Mouse (Mus musculus): ENCODE measurements at regions not wholly inside any gene's neighbourhood (a gene's known extent, or its start where the extent isn't known, plus 50 kb on each side); places are given as distances from the start of the nearest gene placed in this dataset.

- Histone ChIP-seq H3K4me3 (no peak overlapping the region), H3K27ac (no peak overlapping the region)
- TF ChIP-seq CTCF (IDR thresholded peaks at IDR 0.05): no peak
- DNase-seq (ENCODE audit: extremely low spot score in 1 of 2, low spot score in 2 of 2): no peak
- intact Hi-C loops (cut with DNase I): no loop called here
Observed at GRCm38 (mm10) chr6:116848538-116849093, 131.9 kb upstream of the Tmem72 start.

DNA sequence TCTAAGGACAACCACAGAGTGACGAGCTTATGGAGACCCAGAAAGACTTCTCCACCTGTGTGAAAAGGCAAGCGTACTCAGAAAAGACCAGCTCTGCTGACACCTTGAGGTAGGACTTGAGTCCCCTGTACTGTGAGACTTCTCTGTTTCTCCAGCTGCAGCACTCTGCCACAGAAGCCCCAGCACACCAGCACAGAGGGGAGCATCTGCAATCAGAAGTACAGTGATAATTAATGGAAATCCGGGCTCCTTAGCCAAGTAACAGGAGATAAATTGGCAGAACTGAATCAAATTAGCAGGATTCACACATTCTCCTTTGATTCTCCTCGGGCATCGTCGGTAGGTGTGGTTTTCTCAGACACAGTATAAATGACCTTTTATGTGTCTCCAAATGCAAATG, 137.3 kb upstream of the Tmem72 start:
- H3K4me3 ChIP-seq: no peak overlapping the region
- H3K27ac ChIP-seq: no peak overlapping the region
- TF ChIP-seq CTCF (IDR thresholded peaks at IDR 0.05): no peak
- intact Hi-C loops (cut with DNase I): no loop called here
- no peak for DNase-seq (ENCODE audit: extremely low spot score in 1 of 2, low spot score in 2 of 2)

- intact Hi-C loops (cut with DNase I): no loop called here
- H3K4me3 ChIP-seq: no peak overlapping the region
- DNase-seq (ENCODE audit: extremely low spot score in 1 of 2, low spot score in 2 of 2): no peak
- TF ChIP-seq CTCF (IDR thresholded peaks at IDR 0.05): no peak
- no peak overlapping the region for H3K27ac ChIP-seq
Observed at GRCm38 (mm10) chr6:116856093-116856492, 139.4 kb upstream of the Tmem72 start.

- no peak for DNase-seq (ENCODE audit: extremely low spot score in 1 of 2, low spot score in 2 of 2)
- no peak for TF ChIP-seq CTCF (IDR thresholded peaks at IDR 0.05)
- H3K27ac ChIP-seq: no peak overlapping the region
- H3K4me3 ChIP-seq: no peak overlapping the region
- intact Hi-C loops (cut with DNase I): no loop called here
Observed at GRCm38 (mm10) chr6:116856917-116857491, 140.3 kb upstream of the Tmem72 start.

DNA sequence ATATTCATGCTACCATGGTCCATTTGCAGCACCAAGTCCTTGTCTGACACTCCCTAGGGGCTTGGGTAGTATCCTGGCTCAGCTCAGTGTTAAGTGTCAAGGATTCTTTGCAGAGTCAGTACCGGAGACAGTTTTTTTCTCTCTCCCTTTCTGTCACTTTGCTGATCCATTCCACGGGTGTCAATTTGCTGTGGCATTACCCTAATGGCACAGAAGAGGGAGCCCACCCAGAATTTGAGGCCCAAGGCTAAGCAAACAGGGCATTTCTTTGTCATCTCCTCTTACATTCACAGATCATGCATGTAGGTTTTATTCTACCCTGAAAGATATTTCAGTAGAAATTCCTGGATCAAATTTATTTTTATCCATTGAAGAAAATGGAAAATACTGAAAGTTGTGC, 146.4 kb upstream of the Tmem72 start:
- Histone ChIP-seq H3K4me3 (no peak overlapping the region), H3K27ac (no peak overlapping the region)
- intact Hi-C loops (cut with DNase I): no loop called here
- DNase-seq (ENCODE audit: extremely low spot score in 1 of 2, low spot score in 2 of 2): peak in 1 of 2 experiments; percentile 8
- TF ChIP-seq CTCF (IDR thresholded peaks at IDR 0.05): peak; percentile 18; the same call in 1 of the 2 replicates

GRCm38 (mm10) chr6:116863626-116864025, 146.9 kb upstream of the Tmem72 start:
- Histone ChIP-seq H3K27ac (no peak overlapping the region), H3K4me3 (no peak overlapping the region)
- DNase-seq (ENCODE audit: extremely low spot score in 1 of 2, low spot score in 2 of 2): peak in 1 of 2 experiments; percentile 8
- TF ChIP-seq CTCF (IDR thresholded peaks at IDR 0.05): no peak
- intact Hi-C loops (cut with DNase I): no loop called here

- no peak for TF ChIP-seq CTCF (IDR thresholded peaks at IDR 0.05)
- Histone ChIP-seq H3K27ac (no peak overlapping the region), H3K4me3 (no peak overlapping the region)
- intact Hi-C loops (cut with DNase I): no loop called here
- no peak for DNase-seq (ENCODE audit: extremely low spot score in 1 of 2, low spot score in 2 of 2)
Observed at GRCm38 (mm10) chr6:116893299-116893698, 176.6 kb upstream of the Tmem72 start.

GRCm38 (mm10) chr6:116894252-116894651, 177.5 kb upstream of the Tmem72 start:
- intact Hi-C loops (cut with DNase I): no loop called here
- DNase-seq (ENCODE audit: extremely low spot score in 1 of 2, low spot score in 2 of 2): no peak
- TF ChIP-seq CTCF (IDR thresholded peaks at IDR 0.05): no peak
- Histone ChIP-seq H3K4me3 (no peak overlapping the region), H3K27ac (no peak overlapping the region)

DNA sequence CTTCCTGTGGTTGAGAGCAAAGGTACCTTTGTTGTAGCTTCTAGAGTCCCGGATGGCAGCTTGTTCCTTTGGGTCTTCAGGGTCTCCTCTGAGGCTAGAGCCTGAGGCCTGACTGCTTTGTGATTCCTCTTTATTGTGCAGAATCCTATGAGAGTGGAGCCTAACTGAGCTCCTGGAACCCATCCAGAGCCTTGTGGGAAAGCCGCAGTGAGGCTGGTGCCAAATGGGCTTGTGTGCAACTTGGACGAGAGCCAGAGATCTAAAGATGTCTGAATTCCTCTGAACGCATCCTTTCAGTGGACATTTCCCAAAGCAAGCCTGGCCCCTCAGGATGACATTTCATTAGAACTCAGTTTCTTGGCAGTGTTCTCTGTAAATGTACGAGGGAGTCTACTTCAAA, 178.4 kb upstream of the Tmem72 start:
- TF ChIP-seq CTCF (IDR thresholded peaks at IDR 0.05): no peak
- Histone ChIP-seq H3K4me3 (no peak overlapping the region), H3K27ac (no peak overlapping the region)
- DNase-seq (ENCODE audit: extremely low spot score in 1 of 2, low spot score in 2 of 2): peak; percentile 34 to 51
- intact Hi-C loops (cut with DNase I): no loop called here

- no peak for TF ChIP-seq CTCF (IDR thresholded peaks at IDR 0.05)
- intact Hi-C loops (cut with DNase I): no loop called here
- no peak for DNase-seq (ENCODE audit: extremely low spot score in 1 of 2, low spot score in 2 of 2)
Observed at GRCm38 (mm10) chr6:116896132-116896630, 179.5 kb upstream of the Tmem72 start.

GRCm38 (mm10) chr6:116901816-116902215, 185.1 kb upstream of the Tmem72 start:
- Histone ChIP-seq H3K27ac (peak overlapping the region; percentile 71), H3K4me3 (no peak overlapping the region)
- intact Hi-C loops (cut with DNase I): loop anchor here (5.0 to 10.0 kb wide), 4 partner anchors 170 to 663 kb away; no protein-coding TSS in a partner anchor
- DNase-seq (ENCODE audit: extremely low spot score in 1 of 2, low spot score in 2 of 2): no peak
- TF ChIP-seq CTCF (IDR thresholded peaks at IDR 0.05): no peak

More at GRCm38 (mm10) chr6:116896132-116896630, 179.5 kb upstream of the Tmem72 start:
- Histone ChIP-seq H3K4me3 (no peak overlapping the region), H3K27ac (no peak overlapping the region)

DNA sequence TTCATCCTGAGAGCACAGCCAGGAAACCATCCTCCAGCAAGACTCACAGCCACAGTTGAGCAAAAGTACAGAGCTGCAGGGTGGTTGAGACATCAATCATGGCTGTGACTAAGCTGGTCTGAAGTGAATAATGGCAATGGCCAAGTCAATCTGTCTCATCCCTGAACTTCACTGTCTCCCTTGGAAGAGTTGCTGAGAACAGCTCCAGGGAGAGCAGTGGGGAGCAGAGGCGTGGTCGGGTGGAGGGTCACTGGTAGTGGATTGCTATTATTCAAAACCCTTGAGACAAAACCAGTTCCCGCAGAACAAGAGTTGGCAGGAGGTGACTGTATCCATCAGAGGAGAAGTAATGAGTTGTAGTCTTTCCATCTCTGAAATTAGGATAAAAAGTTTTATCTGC, 185.7 kb upstream of the Tmem72 start:
- intact Hi-C loops (cut with DNase I): loop anchor here (5.0 to 10.0 kb wide), 4 partner anchors 170 to 662 kb away; no protein-coding TSS in a partner anchor
- no peak for DNase-seq (ENCODE audit: extremely low spot score in 1 of 2, low spot score in 2 of 2)

More for the DNA sequence above, 185.7 kb upstream of the Tmem72 start:
- TF ChIP-seq CTCF (IDR thresholded peaks at IDR 0.05): no peak
- Histone ChIP-seq H3K27ac (peak overlapping the region; percentile 32; the same call in 1 of the 2 replicates), H3K4me3 (no peak overlapping the region)
